Mouse (Mus musculus) thymus, adult 2 months (tissue): ENCODE data around the gene Cobll1. TPM values are rescaled to one million over a fixed set of nuclear protein-coding genes. Genes with fewer than 3 reads are reported as not detected.

Source experiments
- DNase-seq: peaks from one replicate; pipeline ENCODE4 v3.0.0; 2021
- H3K27ac ChIP-seq: fragments of 200-500 bp; 2 replicates; pipeline ENCODE4 v1.5.1; 2012; ENCODE audit warnings: low read length, control low read depth; ENCODE audit not compliant: control insufficient read depth, insufficient read depth
- H3K27me3 ChIP-seq: fragments of 200-500 bp; 2 replicates; pipeline ENCODE4 v1.6.1; 2012; ENCODE audit warnings: mild to moderate bottlenecking, low read length, moderate library complexity, mixed read lengths; ENCODE audit not compliant: control insufficient read depth, insufficient read depth
- H3K36me3 ChIP-seq: fragments of 200-500 bp; 2 replicates; pipeline ENCODE4 v1.6.1; 2012; ENCODE audit warnings: mild to moderate bottlenecking, low read length, moderate library complexity; ENCODE audit not compliant: control insufficient read depth, insufficient read depth
- H3K4me1 ChIP-seq: fragments of 200-500 bp; replicated peaks from 2 replicates; pipeline ENCODE4 v1.6.1; 2012; ENCODE audit warnings: low read length; ENCODE audit not compliant: control insufficient read depth, insufficient read depth
- H3K4me3 ChIP-seq: fragments of 200-500 bp; 2 replicates; pipeline ENCODE4 v1.5.1; 2012; ENCODE audit warnings: mild to moderate bottlenecking, low read length, control low read depth, moderate library complexity; ENCODE audit not compliant: control insufficient read depth, insufficient read depth
- CTCF ChIP-seq: fragments of 200-500 bp; IDR thresholded peaks from 2 replicates; pipeline ENCODE4 v1.5.1; 2012; ENCODE audit warnings: mild to moderate bottlenecking, control low read depth, low read length, moderate library complexity, borderline replicate concordance; ENCODE audit not compliant: control insufficient read depth, poor library complexity, insufficient read depth; ENCODE audit errors: extremely low read depth
- POLR2A ChIP-seq: fragments of 200-500 bp; IDR thresholded peaks from 2 replicates; pipeline ENCODE4 v1.6.1; 2012; ENCODE audit warnings: mild to moderate bottlenecking, low read length, control low read depth, moderate library complexity; ENCODE audit not compliant: control insufficient read depth, poor library complexity, insufficient read depth; ENCODE audit errors: extremely low read depth
- WGBS: fragments of 180-500 bp; shearing (Covaris S2); methylation state at CpG from one replicate; pipeline ENCODE4 v1.1.7; 2018; 5-methylcytosine and 5-hydroxymethylcytosine counted together
- polyA plus RNA-seq: library from polyadenylated mRNA; depleted of rRNA; stranded (reverse); fragments of >200 nt; gene quantifications from 2 replicates; pipeline ENCODE4 v1.2.3, GENCODE M21; 2012

Gene Cobll1
- polyA plus RNA-seq, 1 experiment: 3.5 TPM

- H3K4me1 ChIP-seq: no peaks in the 10 kb centered on the region
- H3K27ac ChIP-seq: no peak overlapping the region
- no peak for DNase-seq
- no peak for TF ChIP-seq CTCF
- TF ChIP-seq POLR2A: no peak
- no peak overlapping the region for H3K4me3 ChIP-seq
- no peaks in the 10 kb centered on the region for H3K36me3 ChIP-seq
- WGBS: 90% methylated on average over 2 of the region's 2 CpGs
- H3K27me3 ChIP-seq: no peaks in the 10 kb centered on the region
These were observed 31.5 kb downstream of the Cobll1 start for GRCm38 (mm10) chr2:65207750-65208149.

GRCm38 (mm10) chr2:65203699-65204098, 35.5 kb downstream of the Cobll1 start:
- no peak for DNase-seq

GRCm38 (mm10) chr2:65199706-65200105, 39.5 kb downstream of the Cobll1 start:
- no peak for DNase-seq
- Histone ChIP-seq H3K27me3 (no peaks in the 10 kb centered on the region), H3K4me3 (no peak overlapping the region), H3K36me3 (no peaks in the 10 kb centered on the region), H3K27ac (no peak overlapping the region), H3K4me1 (peaks cover 3% of the 10 kb centered on the region)
- TF ChIP-seq CTCF (no peak), POLR2A (no peak)
- 33% methylated on average over 9 of the region's 9 CpGs for WGBS

More at GRCm38 (mm10) chr2:65203699-65204098, 35.5 kb downstream of the Cobll1 start:
- no peaks in the 10 kb centered on the region for H3K27me3 ChIP-seq
- 92% methylated on average over 7 of the region's 7 CpGs for WGBS
- TF ChIP-seq CTCF: no peak
- no peak for TF ChIP-seq POLR2A
- H3K27ac ChIP-seq: no peak overlapping the region
- H3K36me3 ChIP-seq: no peaks in the 10 kb centered on the region
- no peak overlapping the region for H3K4me3 ChIP-seq
- H3K4me1 ChIP-seq: peaks cover 3% of the 10 kb centered on the region

- no peak overlapping the region for H3K4me3 ChIP-seq
- no peaks in the 10 kb centered on the region for H3K36me3 ChIP-seq
- TF ChIP-seq POLR2A (no peak), CTCF (no peak)
- no peaks in the 10 kb centered on the region for H3K27me3 ChIP-seq
- H3K4me1 ChIP-seq: peaks cover 3% of the 10 kb centered on the region
- WGBS: 87% methylated on average over 3 of the region's 3 CpGs
- no peak overlapping the region for H3K27ac ChIP-seq
- DNase-seq: no peak
These were observed 40.6 kb downstream of the Cobll1 start for GRCm38 (mm10) chr2:65198605-65199004.

- no peak for TF ChIP-seq POLR2A
- TF ChIP-seq CTCF: no peak
- DNase-seq: no peak
- H3K27ac ChIP-seq: no peak overlapping the region
- H3K4me3 ChIP-seq: no peak overlapping the region
- WGBS: 96% methylated on average over 1 of the region's 1 CpGs
- no peaks in the 10 kb centered on the region for H3K27me3 ChIP-seq
- H3K4me1 ChIP-seq: peaks cover 7% of the 10 kb centered on the region
- no peaks in the 10 kb centered on the region for H3K36me3 ChIP-seq
These were observed 42.2 kb downstream of the Cobll1 start for GRCm38 (mm10) chr2:65196994-65197393.

- WGBS: 85% methylated on average over 9 of the region's 9 CpGs
- Histone ChIP-seq H3K27me3 (no peaks in the 10 kb centered on the region), H3K4me3 (no peak overlapping the region), H3K36me3 (no peaks in the 10 kb centered on the region), H3K4me1 (peaks cover 7% of the 10 kb centered on the region), H3K27ac (no peak overlapping the region)
- DNase-seq: no peak
- TF ChIP-seq CTCF (no peak), POLR2A (no peak)
These were observed 43.8 kb downstream of the Cobll1 start for GRCm38 (mm10) chr2:65195233-65196010.

- Histone ChIP-seq H3K4me3 (no peak overlapping the region), H3K36me3 (no peaks in the 10 kb centered on the region), H3K4me1 (peaks cover 10% of the 10 kb centered on the region), H3K27ac (no peak overlapping the region), H3K27me3 (no peaks in the 10 kb centered on the region)
- 33% methylated on average over 12 of the region's 12 CpGs for WGBS
- TF ChIP-seq POLR2A: no peak
- TF ChIP-seq CTCF: no peak
- no peak for DNase-seq
These were observed 46.0 kb downstream of the Cobll1 start for GRCm38 (mm10) chr2:65193091-65193795.
